Mouse (Mus musculus) neural tube, embryonic 12.5 days (tissue): ENCODE data around the gene Pskh1. TPM values are rescaled to one million over a fixed set of nuclear protein-coding genes. Genes with fewer than 3 reads are reported as not detected.

ENCODE experiments used
- ATAC-seq: fragments of 200-750 bp; cut with Nextera tagmentation; 2 replicates; pipeline ENCODE4 v1.8.0; 2017; ENCODE audit warnings: low read depth, mild to moderate bottlenecking, moderate TSS enrichment, moderate library complexity; ENCODE audit not compliant: low FRiP score
- H3K27ac ChIP-seq: fragments of 300-500 bp; sonication (generic); 2 replicates; pipeline ENCODE4 v1.5.1; 2016
- H3K27me3 ChIP-seq: fragments of 300-500 bp; sonication (generic); replicated peaks from 2 replicates; pipeline ENCODE4 v1.6.1; 2016; ENCODE audit warnings: mild to moderate bottlenecking
- H3K36me3 ChIP-seq: fragments of 300-500 bp; sonication (generic); 2 replicates; pipeline ENCODE4 v1.6.1; 2016; ENCODE audit warnings: mild to moderate bottlenecking
- H3K4me1 ChIP-seq: fragments of 300-500 bp; sonication (generic); 2 replicates; pipeline ENCODE4 v1.6.1; 2016
- H3K4me2 ChIP-seq: fragments of 300-500 bp; sonication (generic); replicated peaks from 2 replicates; pipeline ENCODE4 v1.6.1; 2016; ENCODE audit warnings: mild to moderate bottlenecking
- H3K4me3 ChIP-seq: fragments of 300-500 bp; sonication (generic); 2 replicates; pipeline ENCODE4 v1.5.1; 2016
- H3K9ac ChIP-seq: fragments of 300-500 bp; sonication (generic); 2 replicates; pipeline ENCODE4 v1.6.1; 2016; ENCODE audit warnings: mild to moderate bottlenecking
- H3K9me3 ChIP-seq: fragments of 300-500 bp; sonication (generic); 2 replicates; pipeline ENCODE4 v1.6.1; 2016; ENCODE audit warnings: mild to moderate bottlenecking
- WGBS: fragments of 180-500 bp; shearing (Covaris S2); methylation state at CpG from one replicate; pipeline ENCODE4 v1.1.7; 2016; 5-methylcytosine and 5-hydroxymethylcytosine counted together
- polyA plus RNA-seq: library from polyadenylated mRNA; unstranded; fragments of >200 nt; fragmentation: Nextera tagmentation; extraction: Ambion mirVana; gene quantifications from 2 replicates; pipeline ENCODE4 v1.2.1, GENCODE M21; 2016

Pskh1 gene
- polyA plus RNA-seq, 1 experiment from 2014 or later: 20.8 TPM

GRCm38 (mm10) chr8:105900941-105901616 lies 838 bp downstream of the Pskh1 start:
- peak overlapping the region; percentile 64; the same call in 1 of the 2 replicates for H3K27ac ChIP-seq
- WGBS: 40% methylated on average over 16 of the region's 16 CpGs
- peak overlapping the region; percentile 96 for H3K4me3 ChIP-seq
- H3K27me3 ChIP-seq: no peaks in the 10 kb centered on the region
- peak overlapping the region; percentile 96 for H3K9ac ChIP-seq
- H3K36me3 ChIP-seq: no peaks in the 10 kb centered on the region
- ATAC-seq: no peak
- H3K4me1 ChIP-seq: peaks cover 7% of the 10 kb centered on the region
- peak overlapping the region; percentile 93 for H3K4me2 ChIP-seq
- no peaks in the 10 kb centered on the region for H3K9me3 ChIP-seq

DNA sequence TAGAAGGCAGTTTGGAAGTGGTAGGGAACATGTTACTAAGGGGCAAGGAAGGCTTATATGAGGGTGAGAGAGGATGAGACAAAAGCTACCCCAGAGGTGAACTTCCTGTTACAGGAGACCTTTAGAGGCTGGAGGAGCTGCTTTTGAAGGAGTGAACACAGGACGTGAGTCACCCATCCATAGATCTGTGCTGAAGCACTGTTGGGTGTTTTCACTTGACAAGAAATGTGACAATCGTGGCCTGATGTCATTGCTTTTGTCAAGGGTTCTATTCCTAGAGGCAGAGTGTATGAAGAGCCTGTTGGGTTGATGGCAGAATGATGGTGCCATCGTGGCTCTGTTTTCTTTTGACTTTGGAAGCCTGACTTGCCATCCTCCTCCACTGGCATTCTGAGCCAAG lies 19.1 kb downstream of the Pskh1 start:
- H3K4me3 ChIP-seq: no peak overlapping the region

DNA sequence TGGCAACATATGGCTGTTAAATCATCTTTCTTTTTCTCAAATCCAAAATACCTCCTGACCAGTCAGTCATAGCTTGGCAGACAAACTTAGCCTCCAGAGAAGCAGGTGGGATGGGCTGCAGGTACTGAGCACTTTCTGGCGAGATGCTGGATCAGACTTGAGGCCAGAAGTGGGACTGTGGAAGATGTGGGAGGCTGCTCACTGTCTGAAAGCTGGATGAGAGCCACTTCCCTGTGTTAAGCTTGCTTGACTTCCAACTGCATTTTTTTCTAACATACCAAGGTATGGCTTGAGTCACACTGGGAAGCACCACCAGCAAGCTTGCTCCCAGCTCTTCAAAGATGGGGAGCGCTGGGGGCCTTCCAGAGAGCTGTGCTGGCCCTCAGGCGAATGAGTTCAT lies 24.9 kb downstream of the Pskh1 start:
- 74% methylated on average over 3 of the region's 3 CpGs for WGBS
- no peak overlapping the region for H3K9ac ChIP-seq
- ATAC-seq: no peak

More for the DNA sequence above, 19.1 kb downstream of the Pskh1 start:
- Histone ChIP-seq H3K9ac (no peak overlapping the region), H3K27me3 (no peaks in the 10 kb centered on the region), H3K4me2 (no peak overlapping the region), H3K27ac (no peak overlapping the region), H3K36me3 (peaks cover 17% of the 10 kb centered on the region; the same call in 1 of the 2 replicates), H3K9me3 (no peaks in the 10 kb centered on the region), H3K4me1 (no peaks in the 10 kb centered on the region)
- WGBS: 91% methylated on average over 3 of the region's 3 CpGs
- ATAC-seq: no peak

GRCm38 (mm10) chr8:105930602-105931001 lies 30.4 kb downstream of the Pskh1 start:
- Histone ChIP-seq H3K27ac (no peak overlapping the region), H3K36me3 (peaks cover 10% of the 10 kb centered on the region; the same call in 1 of the 2 replicates), H3K27me3 (no peaks in the 10 kb centered on the region), H3K4me3 (no peak overlapping the region), H3K4me2 (no peak overlapping the region), H3K4me1 (peaks cover 5% of the 10 kb centered on the region; the same call in 1 of the 2 replicates), H3K9ac (0 out of 2 replicates have a peak overlapping the region, but pooled peaks have one; percentile 33), H3K9me3 (no peaks in the 10 kb centered on the region)
- 14% methylated on average over 8 of the region's 8 CpGs for WGBS
- peak; percentile 67 for ATAC-seq

More for the DNA sequence above, 24.9 kb downstream of the Pskh1 start:
- Histone ChIP-seq H3K36me3 (peaks cover 9% of the 10 kb centered on the region; the same call in 1 of the 2 replicates), H3K4me3 (no peak overlapping the region), H3K27me3 (no peaks in the 10 kb centered on the region), H3K4me1 (no peaks in the 10 kb centered on the region), H3K4me2 (no peak overlapping the region), H3K27ac (no peak overlapping the region), H3K9me3 (no peaks in the 10 kb centered on the region)

DNA sequence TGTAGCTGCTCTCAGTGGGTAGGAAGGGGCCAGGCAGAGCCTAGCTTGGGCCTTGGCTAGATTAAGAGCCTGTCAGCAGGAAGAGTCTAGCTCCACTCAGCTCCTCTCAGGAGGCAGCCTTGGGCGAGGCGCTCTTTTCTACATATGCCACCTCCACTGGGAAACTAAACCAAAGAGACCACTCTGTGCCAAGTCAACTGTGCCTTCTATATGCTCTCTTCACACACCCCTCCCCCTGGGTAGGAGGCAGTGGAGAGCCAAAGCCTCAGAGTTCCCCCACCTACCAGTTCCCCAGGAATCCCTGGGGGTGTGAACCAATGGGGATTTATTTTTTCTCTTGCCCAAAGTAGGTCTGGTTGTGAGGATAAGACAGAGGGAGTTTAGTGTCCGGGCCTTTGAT lies 31.0 kb downstream of the Pskh1 start:
- Histone ChIP-seq H3K4me1 (peaks cover 12% of the 10 kb centered on the region), H3K4me3 (no peak overlapping the region), H3K27me3 (no peaks in the 10 kb centered on the region), H3K4me2 (no peak overlapping the region), H3K27ac (no peak overlapping the region), H3K9me3 (no peaks in the 10 kb centered on the region), H3K36me3 (peaks cover 10% of the 10 kb centered on the region; the same call in 1 of the 2 replicates), H3K9ac (no peak overlapping the region)
- no peak for ATAC-seq
- WGBS: 91% methylated on average over 3 of the region's 3 CpGs

DNA sequence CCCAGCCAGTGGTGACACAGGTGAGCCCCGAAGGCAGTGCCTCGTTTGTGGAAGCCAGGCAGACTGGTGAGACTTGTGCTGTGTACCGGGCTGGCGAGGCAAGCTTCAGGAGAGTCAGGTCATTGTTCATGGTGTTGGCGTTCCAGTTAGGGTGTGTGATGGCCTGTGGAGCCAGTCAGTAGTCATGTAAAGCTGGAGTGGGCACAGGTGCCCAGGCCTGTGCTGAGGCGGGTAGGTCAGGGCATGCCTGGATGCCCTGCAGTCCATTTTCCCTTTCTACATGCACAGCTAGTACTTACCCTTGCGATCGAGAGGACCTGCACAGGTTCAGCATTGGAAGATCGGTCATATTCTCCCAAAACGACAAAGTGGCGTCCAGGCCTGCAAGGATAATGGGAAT lies 32.3 kb downstream of the Pskh1 start:
- no peaks in the 10 kb centered on the region for H3K9me3 ChIP-seq
- ATAC-seq: no peak
- 91% methylated on average over 11 of the region's 11 CpGs for WGBS
- H3K36me3 ChIP-seq: peaks cover 10% of the 10 kb centered on the region; the same call in 1 of the 2 replicates
- H3K27ac ChIP-seq: no peak overlapping the region
- no peaks in the 10 kb centered on the region for H3K27me3 ChIP-seq
- H3K4me1 ChIP-seq: peaks cover 17% of the 10 kb centered on the region
- no peak overlapping the region for H3K9ac ChIP-seq
- H3K4me2 ChIP-seq: no peak overlapping the region
- no peak overlapping the region for H3K4me3 ChIP-seq

- ATAC-seq: no peak
- Histone ChIP-seq H3K9ac (no peak within 1 kb of the TSS), H3K4me3 (no peak within 1 kb of the TSS), H3K27ac (no peak within 1 kb of the TSS), H3K36me3 (peaks cover 10% of the 10 kb centered on the region; the same call in 1 of the 2 replicates), H3K4me1 (peaks cover 23% of the 10 kb centered on the region), H3K9me3 (no peaks in the 10 kb centered on the region), H3K4me2 (no peak within 1 kb of the TSS), H3K27me3 (no peaks in the 10 kb centered on the region)
- 95% methylated on average over 2 of the region's 2 CpGs for WGBS
These were observed 33.5 kb downstream of the Pskh1 start, which contains the start of gene Ctrl for GRCm38 (mm10) chr8:105933762-105934161. Ctrl (minus strand) TSS chr8:105933862.

DNA sequence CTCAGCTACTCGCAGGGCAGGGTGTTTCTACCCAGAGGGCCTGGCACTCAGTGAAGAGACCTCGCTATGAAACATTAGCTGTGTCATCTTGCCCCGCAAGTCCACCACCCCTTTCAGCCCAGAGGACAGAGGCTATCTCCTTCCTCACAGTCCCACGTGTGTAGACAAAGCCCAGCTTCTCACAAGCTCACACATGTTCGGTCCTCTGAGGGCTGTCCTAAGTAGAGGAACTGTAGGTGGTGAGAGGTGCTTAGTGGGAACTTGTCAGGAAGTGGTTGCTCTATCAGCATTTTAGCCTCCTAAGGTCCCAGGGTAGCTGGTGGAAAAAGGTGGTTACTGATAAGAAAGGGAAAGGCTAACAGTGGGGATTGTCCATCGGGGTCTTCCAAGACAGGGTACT lies 34.9 kb downstream of the Pskh1 start:
- Histone ChIP-seq H3K36me3 (peaks cover 6% of the 10 kb centered on the region; the same call in 1 of the 2 replicates), H3K9ac (no peak overlapping the region), H3K4me3 (no peak overlapping the region), H3K9me3 (no peaks in the 10 kb centered on the region), H3K4me1 (peaks cover 23% of the 10 kb centered on the region), H3K4me2 (no peak overlapping the region), H3K27me3 (no peaks in the 10 kb centered on the region), H3K27ac (no peak overlapping the region)
- no peak for ATAC-seq
- 89% methylated on average over 6 of the region's 6 CpGs for WGBS

- ATAC-seq: no peak
- Histone ChIP-seq H3K4me3 (peak overlapping the region; percentile 71), H3K36me3 (peaks cover 6% of the 10 kb centered on the region; the same call in 1 of the 2 replicates), H3K9ac (peak overlapping the region; percentile 81; the same call in 1 of the 2 replicates), H3K27ac (no peak overlapping the region), H3K4me1 (peaks cover 19% of the 10 kb centered on the region), H3K9me3 (no peaks in the 10 kb centered on the region), H3K27me3 (no peaks in the 10 kb centered on the region), H3K4me2 (peak overlapping the region; percentile 97)
- WGBS: 29% methylated on average over 7 of the region's 7 CpGs
These were observed 35.8 kb downstream of the Pskh1 start for GRCm38 (mm10) chr8:105935863-105936603.

- H3K4me3 ChIP-seq: peak overlapping the region; percentile 71
- H3K27me3 ChIP-seq: no peaks in the 10 kb centered on the region
- peaks cover 6% of the 10 kb centered on the region; the same call in 1 of the 2 replicates for H3K36me3 ChIP-seq
- peaks cover 19% of the 10 kb centered on the region for H3K4me1 ChIP-seq
- WGBS: under 1% methylated on average over 30 of the region's 30 CpGs
- H3K9me3 ChIP-seq: no peaks in the 10 kb centered on the region
- ATAC-seq: peak; percentile 84
- H3K27ac ChIP-seq: peak overlapping the region; percentile 82
- H3K9ac ChIP-seq: peak overlapping the region; percentile 81
- H3K4me2 ChIP-seq: peak overlapping the region; percentile 97
These were observed 36.7 kb downstream of the Pskh1 start for GRCm38 (mm10) chr8:105936866-105937475.

DNA sequence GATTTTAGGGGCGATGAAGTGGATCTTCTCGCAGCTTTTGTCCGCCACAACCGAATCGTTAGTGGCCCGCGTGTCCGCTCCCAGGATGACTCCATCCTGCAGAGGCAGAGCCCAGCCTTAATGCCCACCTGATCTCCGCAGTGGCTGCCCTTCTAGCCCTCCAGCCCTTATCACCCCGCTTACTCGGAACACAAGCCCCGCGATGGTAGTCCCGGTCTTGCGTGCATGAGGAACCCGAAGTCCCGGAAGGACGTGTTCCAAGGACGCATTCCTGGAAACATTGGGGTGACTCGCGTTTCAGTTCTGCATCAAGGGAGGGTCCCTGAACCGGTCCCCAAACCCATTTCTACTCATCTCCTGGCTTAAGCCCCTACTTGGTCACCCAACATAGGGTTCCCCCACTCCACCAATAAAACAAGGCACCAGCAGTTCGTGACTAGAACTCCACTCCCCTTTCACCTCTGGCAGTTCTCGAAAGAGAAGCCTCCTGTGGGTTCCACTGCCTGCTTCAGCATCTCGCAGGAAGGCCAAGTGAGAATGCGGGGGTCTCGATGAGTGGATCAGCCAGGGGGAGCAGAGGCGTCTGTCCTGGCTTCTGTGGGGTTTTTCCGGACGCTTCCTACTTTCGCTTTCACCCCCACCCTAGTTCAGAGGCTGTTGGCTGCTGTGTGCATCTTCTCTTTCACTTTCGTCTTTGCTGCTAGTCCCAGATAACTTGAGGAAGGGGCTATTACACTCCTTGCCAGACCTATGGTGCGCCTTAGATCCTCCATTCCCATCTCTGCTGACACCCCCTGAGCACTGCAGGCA lies 37.5 kb downstream of the Pskh1 start:
- Histone ChIP-seq H3K36me3 (no peaks in the 10 kb centered on the region), H3K9ac (peak overlapping the region; percentile 81), H3K4me3 (peak overlapping the region; percentile 71), H3K27ac (peak overlapping the region; percentile 82; the same call in 1 of the 2 replicates), H3K4me1 (peaks cover 19% of the 10 kb centered on the region), H3K9me3 (no peaks in the 10 kb centered on the region), H3K27me3 (no peaks in the 10 kb centered on the region), H3K4me2 (peak overlapping the region; percentile 97)
- 3% methylated on average over 33 of the region's 33 CpGs for WGBS
- ATAC-seq: peak; percentile 56
